ENCODE assay signal across 28 mouse cellular contexts in the genomic region with DNA sequence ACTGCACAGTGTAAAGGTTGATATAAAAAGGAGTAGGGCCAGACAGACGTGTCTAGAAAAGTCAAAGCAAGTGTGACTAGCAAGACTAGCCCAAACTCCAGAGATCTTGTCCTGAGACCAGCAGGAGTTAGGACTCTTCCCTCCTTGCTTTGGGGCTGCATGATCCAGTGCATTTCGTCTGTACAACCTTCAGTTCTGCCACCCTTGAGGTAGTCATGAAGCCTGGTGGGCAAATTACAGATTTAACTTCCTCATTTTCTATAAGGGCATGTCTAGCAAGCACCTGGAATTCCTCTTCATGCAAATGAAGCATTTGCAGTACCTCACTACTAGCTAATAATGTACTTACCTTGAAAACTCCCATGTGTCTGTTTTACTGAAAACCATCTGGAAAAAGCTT. TPM values are rescaled to one million over a fixed set of nuclear protein-coding genes. Genes with fewer than 3 reads are reported as not detected.
DNase-seq lines count a peak whose midpoint lies in the region; ATAC-seq and TF ChIP-seq lines count a peak whose summit lies in the region.
"Had no signal": no experiment of that assay in that cellular context is flagged by ENCODE, and none has a peak within 500 bp of the region (broad histone marks: within the 10 kb centered on the region; RNA-seq: fewer than 3 reads in every experiment).

No protein-coding gene starts in this region.

- peaks cover 2% of the 10 kb centered on the region; the same call in 1 of the 2 replicates for H3K36me3 ChIP-seq in heart, embryonic 11.5 days (ENCODE audit: control insufficient read depth, insufficient read depth, low read length)
- peaks cover 7% of the 10 kb centered on the region for H3K36me3 ChIP-seq in heart, embryonic 16.5 days (ENCODE audit: control insufficient read depth, insufficient read depth)
- H3K36me3 ChIP-seq in MEL (ENCODE audit: control insufficient read depth in 1 of 2, insufficient read depth in 2 of 2, low read length in 2 of 2): peaks cover 0 to 31% of the 10 kb centered on the region in 2 experiments; a peak in 2 of 4 replicates
- H3K36me3 ChIP-seq: embryonic facial prominence, embryonic 12.5 days; liver, embryonic 12.5 days had no signal

- ATAC-seq in heart, embryonic 11.5 days (replicated peaks; ENCODE audit: insufficient number of reproducible peaks, low FRiP score, low TSS enrichment): no peak
- no peak for ATAC-seq in heart, embryonic 16.5 days (replicated peaks; ENCODE audit: extremely low read depth, insufficient read depth, low FRiP score)
- peak; percentile 49 to 60 for ATAC-seq in hematopoietic stem cell, adult 5-6 weeks (replicated peaks in 1 of 2; ENCODE audit: insufficient read depth in 1 of 2, low FRiP score in 2 of 2, low TSS enrichment in 1 of 2, low read depth in 1 of 2, poor library complexity in 2 of 2, severe bottlenecking in 2 of 2)
- ATAC-seq: forebrain, embryonic 14.5 days; hindbrain, embryonic 16.5 days had no signal

- no peaks in the 10 kb centered on the region for H3K4me1 ChIP-seq in heart, embryonic 11.5 days (ENCODE audit: control insufficient read depth, insufficient read depth, low read length)
- H3K4me1 ChIP-seq in heart, embryonic 16.5 days (ENCODE audit: control insufficient read depth, insufficient read depth, low read length): no peaks in the 10 kb centered on the region
- H3K4me1 ChIP-seq in MEL (ENCODE audit: control insufficient read depth in 1 of 2, insufficient read depth in 2 of 2, low read length in 2 of 2): peaks cover 6 to 17% of the 10 kb centered on the region in 2 experiments
- H3K4me1 ChIP-seq: embryonic facial prominence, embryonic 12.5 days; kidney, embryonic 15.5 days; midbrain, embryonic 12.5 days had no signal

- WGBS in heart, embryonic 11.5 days (ENCODE audit: insufficient replicate concordance): 61% methylated on average over 2 of the region's 2 CpGs
- 74% methylated on average over 2 of the region's 2 CpGs for WGBS in heart, embryonic 16.5 days

- no peak for TF ChIP-seq RAD21 in MEL (IDR thresholded peaks at IDR 0.05; ENCODE audit: low read depth, low read length)

- intact Hi-C loops in heart, postnatal 25 days (cut with DNase I): no loop called here

- H3K4me3 ChIP-seq in heart, embryonic 11.5 days (ENCODE audit: low read depth, low read length): no peak overlapping the region
- no peak overlapping the region for H3K4me3 ChIP-seq in heart, embryonic 16.5 days (ENCODE audit: low read length)
- peak overlapping the region in 1 of 2 experiments; percentile 36; a peak in 2 of 4 replicates for H3K4me3 ChIP-seq in MEL (ENCODE audit: control insufficient read depth in 1 of 2, insufficient read depth in 1 of 2, low read depth in 2 of 2, low read length in 2 of 2)
- H3K4me3 ChIP-seq: embryonic facial prominence, embryonic 12.5 days; kidney, embryonic 15.5 days; liver, embryonic 12.5 days; midbrain, embryonic 12.5 days had no signal

- DNase-seq in heart, postnatal 25 days (ENCODE audit: low spot score): no peak
- DNase-seq in heart, postnatal 4 days: no peak
- peak; percentile 63 for DNase-seq in MEL (ENCODE audit: low read depth, low spot score)
- DNase-seq in urinary bladder, postnatal 14 days (ENCODE audit: low spot score): no peak
- no peak for DNase-seq in embryo, embryonic 10 days (ENCODE audit: low spot score)
- DNase-seq: adrenal gland, adult 2 months; cerebellum, adult 8-10 months; cerebellum, postnatal 25 days; embryo, embryonic 11 days; gastrocnemius, postnatal 14 days; heart, adult 18-20 months; kidney, adult 18-20 months; kidney, postnatal 25 days; left cerebral cortex, postnatal 4 days; liver, postnatal 0 days; lung, postnatal 36 days; retina, postnatal 1 day; thymus, postnatal 14 days had no signal

- no peak for TF ChIP-seq POLR2A in MEL (IDR thresholded peaks at IDR 0.05; ENCODE audit: control insufficient read depth in 1 of 2, insufficient read depth in 1 of 2, low read depth in 1 of 2, low read length in 2 of 2, poor library complexity in 1 of 2)

- no peak for TF ChIP-seq EP300 in MEL (IDR thresholded peaks at IDR 0.05; ENCODE audit: low read depth in 1 of 2, low read length in 2 of 2)

- no peaks in the 10 kb centered on the region for H3K27me3 ChIP-seq in heart, embryonic 11.5 days (ENCODE audit: control insufficient read depth, insufficient read depth, low read length)
- no peaks in the 10 kb centered on the region for H3K27me3 ChIP-seq in heart, embryonic 16.5 days (ENCODE audit: control insufficient read depth, insufficient read depth, low read length)
- H3K27me3 ChIP-seq in MEL (ENCODE audit: control insufficient read depth in 1 of 2, insufficient read depth in 2 of 2, low read length in 2 of 2): no peaks in the 10 kb centered on the region
- H3K27me3 ChIP-seq: embryonic facial prominence, embryonic 12.5 days; kidney, embryonic 15.5 days; liver, embryonic 12.5 days; megakaryocyte, embryonic 14.5 days; midbrain, embryonic 12.5 days had no signal

- 0 out of 2 replicates have a peak overlapping the region, but pooled peaks have one; percentile 35 for H3K27ac ChIP-seq in heart, embryonic 11.5 days (ENCODE audit: low read depth, low read length)
- peak overlapping the region; percentile 56 for H3K27ac ChIP-seq in heart, embryonic 16.5 days (ENCODE audit: low read length)
- peak overlapping the region; percentile 97 for H3K27ac ChIP-seq in MEL (ENCODE audit: control insufficient read depth, low read depth, low read length)
- H3K27ac ChIP-seq: embryonic facial prominence, embryonic 12.5 days; kidney, embryonic 15.5 days; liver, embryonic 12.5 days; midbrain, embryonic 12.5 days had no signal

- TF ChIP-seq CTCF in MEL (IDR thresholded peaks at IDR 0.05 in 2 of 3, conservative IDR thresholded peaks at IDR 0.05 in 1 of 3; ENCODE audit: control insufficient read depth in 1 of 3, insufficient read depth in 1 of 3, low read depth in 2 of 3, low read length in 3 of 3, poor library complexity in 1 of 3, severe bottlenecking in 1 of 3): no peak

- no peak overlapping the region for H3K9ac ChIP-seq in heart, embryonic 11.5 days (ENCODE audit: low read depth, low read length)
- H3K9ac ChIP-seq in heart, embryonic 16.5 days (ENCODE audit: low read length): no peak overlapping the region
- peak overlapping the region; percentile 21; the same call in 1 of the 2 replicates for H3K9ac ChIP-seq in MEL (ENCODE audit: control insufficient read depth, low read depth, low read length, poor library complexity, severe bottlenecking)
- H3K9ac ChIP-seq: embryonic facial prominence, embryonic 12.5 days; kidney, embryonic 15.5 days; liver, embryonic 12.5 days; liver, postnatal 0 days; midbrain, embryonic 12.5 days had no signal

- no peak overlapping the region for H3K4me2 ChIP-seq in heart, embryonic 11.5 days
- no peak overlapping the region for H3K4me2 ChIP-seq in heart, embryonic 16.5 days (ENCODE audit: low read depth, low read length)
- H3K4me2 ChIP-seq: embryonic facial prominence, embryonic 12.5 days; kidney, embryonic 15.5 days; liver, embryonic 12.5 days; midbrain, embryonic 12.5 days had no signal

- 0 out of 2 replicates have a peak, but pooled peaks cover 2% of the 10 kb centered on the region for H3K9me3 ChIP-seq in heart, embryonic 11.5 days (replicated peaks; ENCODE audit: control insufficient read depth, low read length)
- no peaks in the 10 kb centered on the region for H3K9me3 ChIP-seq in heart, embryonic 16.5 days (replicated peaks; ENCODE audit: control insufficient read depth, low read length)
- no peaks in the 10 kb centered on the region for H3K9me3 ChIP-seq in MEL (replicated peaks; ENCODE audit: insufficient read depth, low read length)
- H3K9me3 ChIP-seq: embryonic facial prominence, embryonic 12.5 days; kidney, embryonic 15.5 days; liver, embryonic 12.5 days; midbrain, embryonic 12.5 days had no signal

- H3K79me2 ChIP-seq in MEL (ENCODE audit: control insufficient read depth, insufficient read depth, low read length, poor library complexity): no peaks in the 10 kb centered on the region

TF ChIP-seq in MEL, 35 proteins besides CTCF, POLR2A, EP300 and RAD21:
- TF ChIP-seq ZKSCAN1 (IDR thresholded peaks at IDR 0.05; ENCODE audit: low read depth, low read length) (no peak), USF1 (IDR thresholded peaks at IDR 0.05; ENCODE audit: low read depth, low read length) (no peak), MYC (IDR thresholded peaks at IDR 0.05; ENCODE audit: low read depth, low read length) (no peak), CHD1 (IDR thresholded peaks at IDR 0.05; ENCODE audit: low read depth, low read length) (no peak), JUND (IDR thresholded peaks at IDR 0.05; ENCODE audit: low read depth, low read length) (no peak), NRF1 (IDR thresholded peaks at IDR 0.05; ENCODE audit: insufficient read depth, low read depth, low read length, poor library complexity, severe bottlenecking) (no peak), ETS1 (IDR thresholded peaks at IDR 0.05; ENCODE audit: low read depth, low read length) (no peak), TBP (IDR thresholded peaks at IDR 0.05; ENCODE audit: low read depth, low read length) (no peak), SMC3 (IDR thresholded peaks at IDR 0.05; ENCODE audit: low read depth, low read length) (no peak), MYB (IDR thresholded peaks at IDR 0.05; ENCODE audit: low read depth, low read length) (no peak)
TF ChIP-seq in MEL: peak in this region for 0.

RNA-seq across cellular contexts. Expression of gene Dmac1, which starts 10.2 kb away (rescaled TPM):
- polyA plus RNA-seq in heart, embryonic 11.5 days (2014; fragmentation: Nextera tagmentation; extraction: Ambion mirVana): 88.5 and 89.1 TPM in 2 replicates
- 10 to 100 TPM; 55.8 to 60.5 TPM for total RNA-seq in heart, postnatal 25 days (2021)
- 96.9 and 97.7 TPM in 2 replicates for polyA plus RNA-seq in heart, embryonic 16.5 days (2015; fragmentation: Nextera tagmentation; extraction: Ambion mirVana)
- total RNA-seq in heart, postnatal 4 days (2021): 10 to 100 TPM; 62.7 to 65.4 TPM
- 107 TPM in 2 replicates for total RNA-seq in MEL (2012; rRNA removed)
- 100 to 1,000 TPM; 110 to 204 TPM for polyA plus RNA-seq in MEL (2012; ENCODE audit: insufficient read depth in 1 of 2, insufficient read length in 2 of 2, low read depth in 1 of 2, low replicate concordance in 2 of 2, missing spikeins in 1 of 2)
- total RNA-seq in hematopoietic stem cell, adult 5-6 weeks (2017): 42.5 and 75.1 TPM in 2 replicates

Comparison
In these comparisons a context has a peak if more than half of its experiments do, and no peak if none do; other contexts are left out.
1. ATAC-seq: peak in hematopoietic stem cell, adult 5-6 weeks (2 of 2); none in heart, embryonic 11.5 days (single experiment) and heart, embryonic 16.5 days (single experiment).
2. H3K27ac ChIP-seq: peak in every context shown above with its lines; median percentile 97 in MEL; 56 in heart, embryonic 16.5 days; 35 in heart, embryonic 11.5 days.